Comparison of ENCODE assay signal across 11 mouse cellular contexts in genomic region chr17:31656682-31657081, GRCm38 (mm10). TPM values are rescaled to one million over a fixed set of nuclear protein-coding genes. Genes with fewer than 3 reads are reported as not detected.
DNase-seq lines count a peak whose midpoint lies in the region; ATAC-seq and TF ChIP-seq lines count a peak whose summit lies in the region.
"Had no signal": no experiment of that assay in that cellular context is flagged by ENCODE, and none has a peak within 500 bp of the region (broad histone marks: within the 10 kb centered on the region; RNA-seq: fewer than 3 reads in every experiment).

No protein-coding gene starts in this region.

- no peak for ATAC-seq in kidney, embryonic 15.5 days (replicated peaks; ENCODE audit: low FRiP score)
- no peak for ATAC-seq in G1E (ENCODE audit: extremely low read depth, insufficient number of reproducible peaks, low FRiP score, poor library complexity, severe bottlenecking)
- no peak for ATAC-seq in embryonic facial prominence, embryonic 14.5 days (ENCODE audit: low read depth)
- ATAC-seq in liver, postnatal 0 days, result no peak
- no peak for ATAC-seq in activated CD4-positive, CD25-positive, alpha-beta regulatory T cell, adult 4 months
- ATAC-seq in kidney, embryonic 16.5 days (ENCODE audit: low FRiP score, low TSS enrichment), result no peak

- no peak overlapping the region for H3K27ac ChIP-seq in kidney, embryonic 15.5 days
- H3K27ac ChIP-seq in embryonic facial prominence, embryonic 14.5 days (replicated peaks; ENCODE audit: low read depth, low read length), result no peak overlapping the region
- peak overlapping the region; percentile 46; the same call in 1 of the 2 replicates for H3K27ac ChIP-seq in liver, postnatal 0 days (ENCODE audit: low read depth)
- no peak overlapping the region for H3K27ac ChIP-seq in kidney, embryonic 16.5 days (ENCODE audit: low read length)

- no peak for DNase-seq in kidney, postnatal 36 days
- no peak for DNase-seq in G1E (ENCODE audit: low spot score)
- DNase-seq in embryonic facial prominence, embryonic 14.5 days (ENCODE audit: low spot score), result no peak
- DNase-seq in liver, postnatal 0 days, result no peak
- DNase-seq: adrenal gland, adult 2 months; kidney, postnatal 14 days had no signal

- 86% methylated on average over 5 of the region's 5 CpGs for WGBS in kidney, embryonic 15.5 days
- WGBS in embryonic facial prominence, embryonic 14.5 days, result 87% methylated on average over 5 of the region's 5 CpGs
- WGBS in liver, postnatal 0 days (ENCODE audit: insufficient replicate concordance), result 78% methylated on average over 5 of the region's 5 CpGs
- 84% methylated on average over 5 of the region's 5 CpGs for WGBS in kidney, embryonic 16.5 days

- no peaks in the 10 kb centered on the region for H3K27me3 ChIP-seq in kidney, embryonic 15.5 days
- H3K27me3 ChIP-seq in G1E (ENCODE audit: insufficient read depth, low read length), result no peaks in the 10 kb centered on the region
- H3K27me3 ChIP-seq in embryonic facial prominence, embryonic 14.5 days (replicated peaks; ENCODE audit: control insufficient read depth, insufficient read depth, low read length), result no peaks in the 10 kb centered on the region
- H3K27me3 ChIP-seq in liver, postnatal 0 days (ENCODE audit: insufficient read depth, low read length), result no peaks in the 10 kb centered on the region
- no peaks in the 10 kb centered on the region for H3K27me3 ChIP-seq in kidney, embryonic 16.5 days (ENCODE audit: insufficient read depth, low read length)

- H3K36me3 ChIP-seq in kidney, embryonic 15.5 days, result peaks cover 50% of the 10 kb centered on the region
- H3K36me3 ChIP-seq in G1E (replicated peaks), result peaks cover 55% of the 10 kb centered on the region
- peaks cover 50% of the 10 kb centered on the region for H3K36me3 ChIP-seq in embryonic facial prominence, embryonic 14.5 days (ENCODE audit: control insufficient read depth, insufficient read depth, low read length)
- peaks cover 39% of the 10 kb centered on the region for H3K36me3 ChIP-seq in liver, postnatal 0 days (replicated peaks; ENCODE audit: insufficient read depth, low read length)
- peaks cover 43% of the 10 kb centered on the region for H3K36me3 ChIP-seq in kidney, embryonic 16.5 days (ENCODE audit: insufficient read depth, low read length)

- no peaks in the 10 kb centered on the region for H3K9me3 ChIP-seq in kidney, embryonic 15.5 days (replicated peaks)
- H3K9me3 ChIP-seq in G1E (replicated peaks), result no peaks in the 10 kb centered on the region
- no peaks in the 10 kb centered on the region for H3K9me3 ChIP-seq in embryonic facial prominence, embryonic 14.5 days (ENCODE audit: control insufficient read depth, low read length)
- H3K9me3 ChIP-seq in liver, postnatal 0 days (ENCODE audit: low read length), result no peaks in the 10 kb centered on the region
- no peaks in the 10 kb centered on the region for H3K9me3 ChIP-seq in kidney, embryonic 16.5 days (ENCODE audit: low read length)

- H3K9ac ChIP-seq in kidney, embryonic 15.5 days, result no peak overlapping the region
- no peak overlapping the region; the same call in 1 of the 2 replicates for H3K9ac ChIP-seq in embryonic facial prominence, embryonic 14.5 days (ENCODE audit: low read depth, low read length)
- no peak overlapping the region for H3K9ac ChIP-seq in liver, postnatal 0 days (replicated peaks)
- H3K9ac ChIP-seq in kidney, embryonic 16.5 days (replicated peaks; ENCODE audit: low read length), result no peak overlapping the region

- no peak for TF ChIP-seq CTCF in G1E (IDR thresholded peaks at IDR 0.05; ENCODE audit: low read depth, low read length)
- TF ChIP-seq CTCF in liver, postnatal 0 days (IDR thresholded peaks at IDR 0.05; ENCODE audit: low read depth), result no peak

- peak overlapping the region; percentile 70; the same call in 1 of the 2 replicates for H3K4me3 ChIP-seq in kidney, embryonic 15.5 days (replicated peaks)
- peak overlapping the region; percentile 89; the same call in 1 of the 2 replicates for H3K4me3 ChIP-seq in G1E (ENCODE audit: low read depth, low read length)
- H3K4me3 ChIP-seq in embryonic facial prominence, embryonic 14.5 days (ENCODE audit: low read depth, low read length), result no peak overlapping the region
- H3K4me3 ChIP-seq in liver, postnatal 0 days (ENCODE audit: low read depth, low read length), result no peak overlapping the region; the same call in 1 of the 2 replicates
- H3K4me3 ChIP-seq in kidney, embryonic 16.5 days (ENCODE audit: low read length), result no peak overlapping the region

- H3K4me2 ChIP-seq in kidney, embryonic 15.5 days, result peak overlapping the region; percentile 92; the same call in 1 of the 2 replicates
- H3K4me2 ChIP-seq in embryonic facial prominence, embryonic 14.5 days (ENCODE audit: low read depth, low read length), result peak overlapping the region; percentile 66; the same call in 1 of the 2 replicates
- peak overlapping the region; percentile 74; the same call in 1 of the 2 replicates for H3K4me2 ChIP-seq in liver, postnatal 0 days (ENCODE audit: low read depth, low read length)
- H3K4me2 ChIP-seq in kidney, embryonic 16.5 days (replicated peaks; ENCODE audit: low read depth, low read length), result no peak overlapping the region

- H3K4me1 ChIP-seq in kidney, embryonic 15.5 days, result peaks cover 25% of the 10 kb centered on the region
- H3K4me1 ChIP-seq in G1E (ENCODE audit: insufficient read depth, low read depth, low read length), result peaks cover 55% of the 10 kb centered on the region
- no peaks in the 10 kb centered on the region for H3K4me1 ChIP-seq in embryonic facial prominence, embryonic 14.5 days (ENCODE audit: control insufficient read depth, insufficient read depth, low read length)
- peaks cover 21% of the 10 kb centered on the region for H3K4me1 ChIP-seq in liver, postnatal 0 days (ENCODE audit: insufficient read depth)
- peaks cover 18% of the 10 kb centered on the region for H3K4me1 ChIP-seq in kidney, embryonic 16.5 days (ENCODE audit: insufficient read depth, low read length)

- TF ChIP-seq EP300 in liver, postnatal 0 days (IDR thresholded peaks at IDR 0.05; ENCODE audit: low read depth), result no peak

RNA-seq across cellular contexts. Expression of gene U2af1, which starts 2.0 kb away (rescaled TPM):
- polyA plus RNA-seq in kidney, embryonic 15.5 days (2015; fragmentation: Nextera tagmentation; extraction: Ambion mirVana), result 335 and 336 TPM in 2 replicates
- total RNA-seq in G1E (2014; fragmentation: Nextera tagmentation) (72.5 and 104 TPM in 2 replicates), G1E (2017) (259 and 261 TPM in 2 replicates)
- polyA plus RNA-seq in G1E (2012), result 124 and 130 TPM in 2 replicates
- 134 and 139 TPM in 2 replicates for polyA plus RNA-seq in embryonic facial prominence, embryonic 14.5 days (2014; fragmentation: Nextera tagmentation; extraction: Ambion mirVana)
- 118 and 124 TPM in 2 replicates for polyA plus RNA-seq in liver, postnatal 0 days (2015; fragmentation: Nextera tagmentation; extraction: Ambion mirVana)
- 10 to 100 TPM; 60.6 to 77.9 TPM for polyA plus RNA-seq in activated CD4-positive, CD25-positive, alpha-beta regulatory T cell, adult 4 months (2017; shearing (Covaris generic))
- 262 and 338 TPM in 2 replicates for polyA plus RNA-seq in kidney, embryonic 16.5 days (2015; fragmentation: Nextera tagmentation; extraction: Ambion mirVana)

RNA-seq across cellular contexts. Expression of gene Cbs, which starts 19.6 kb away (rescaled TPM):
- polyA plus RNA-seq in kidney, embryonic 15.5 days (2015; fragmentation: Nextera tagmentation; extraction: Ambion mirVana), result 3.1 and 3.2 TPM in 2 replicates
- not detected in 2 replicates for total RNA-seq in G1E (2014; fragmentation: Nextera tagmentation)
- 0.05 and 0.12 TPM in 2 replicates for total RNA-seq in G1E (2017)
- polyA plus RNA-seq in G1E (2012), result not detected in 2 replicates
- 3.9 and 4.8 TPM in 2 replicates for polyA plus RNA-seq in embryonic facial prominence, embryonic 14.5 days (2014; fragmentation: Nextera tagmentation; extraction: Ambion mirVana)
- polyA plus RNA-seq in liver, postnatal 0 days (2015; fragmentation: Nextera tagmentation; extraction: Ambion mirVana), result 63.7 and 70.1 TPM in 2 replicates
- polyA plus RNA-seq in activated CD4-positive, CD25-positive, alpha-beta regulatory T cell, adult 4 months (2017; shearing (Covaris generic)), result under 1 TPM in 1 of 2 experiments, not detected in 1; 0.05 TPM
- 3.8 and 5.0 TPM in 2 replicates for polyA plus RNA-seq in kidney, embryonic 16.5 days (2015; fragmentation: Nextera tagmentation; extraction: Ambion mirVana)
- total RNA-seq: megakaryocyte progenitor cell, adult 5-6 weeks; neutrophil, adult 5-6 weeks had no signal

RNA-seq across cellular contexts. Expression of gene Cryaa, which starts 20.9 kb away (rescaled TPM):
- 0.38 TPM in 1 of 2 replicates, not detected in the other for polyA plus RNA-seq in kidney, embryonic 15.5 days (2015; fragmentation: Nextera tagmentation; extraction: Ambion mirVana)
- total RNA-seq in G1E (2014; fragmentation: Nextera tagmentation) (not detected in 2 replicates), G1E (2017) (not detected in 2 replicates)
- polyA plus RNA-seq in G1E (2012), result not detected in 2 replicates
- 0.41 and 0.89 TPM in 2 replicates for polyA plus RNA-seq in embryonic facial prominence, embryonic 14.5 days (2014; fragmentation: Nextera tagmentation; extraction: Ambion mirVana)
- not detected in 2 replicates for polyA plus RNA-seq in liver, postnatal 0 days (2015; fragmentation: Nextera tagmentation; extraction: Ambion mirVana)
- not detected for polyA plus RNA-seq in activated CD4-positive, CD25-positive, alpha-beta regulatory T cell, adult 4 months (2017; shearing (Covaris generic))
- polyA plus RNA-seq in kidney, embryonic 16.5 days (2015; fragmentation: Nextera tagmentation; extraction: Ambion mirVana), result not detected in 2 replicates
- total RNA-seq: adrenal gland, adult 2 months; megakaryocyte progenitor cell, adult 5-6 weeks had no signal
- polyA plus RNA-seq: adrenal gland, adult 2 months had no signal

Comparison
In these comparisons a context has a peak if more than half of its experiments do, and no peak if none do; other contexts are left out.
1. H3K4me3 ChIP-seq: peak in kidney, embryonic 15.5 days (single experiment) and G1E (single experiment); none in embryonic facial prominence, embryonic 14.5 days (single experiment), liver, postnatal 0 days (single experiment) and kidney, embryonic 16.5 days (single experiment).
2. RNA of gene Cbs, which starts 19.6 kb away (polyA plus RNA-seq): 63.7 to 70.1 TPM in liver, postnatal 0 days; 3.8 to 5.0 TPM in kidney, embryonic 16.5 days, 3.9 to 4.8 TPM in embryonic facial prominence, embryonic 14.5 days, 3.1 to 3.2 TPM in kidney, embryonic 15.5 days, 0.05 TPM in activated CD4-positive, CD25-positive, alpha-beta regulatory T cell, adult 4 months and not detected in G1E; every median in the first group is over 10 times any median in the second.